Mouse (Mus musculus) liver (tissue): ENCODE measurements at regions not wholly inside any gene's neighbourhood (a gene's known extent, or its start where the extent isn't known, plus 50 kb on each side); places are given as distances from the start of the nearest gene placed in this dataset.

Experiments used
- DNase-seq: peaks from one replicate; pipeline ENCODE4 v3.0.0-alpha.2; 2020; ENCODE audit warnings: mixed read lengths

DNA sequence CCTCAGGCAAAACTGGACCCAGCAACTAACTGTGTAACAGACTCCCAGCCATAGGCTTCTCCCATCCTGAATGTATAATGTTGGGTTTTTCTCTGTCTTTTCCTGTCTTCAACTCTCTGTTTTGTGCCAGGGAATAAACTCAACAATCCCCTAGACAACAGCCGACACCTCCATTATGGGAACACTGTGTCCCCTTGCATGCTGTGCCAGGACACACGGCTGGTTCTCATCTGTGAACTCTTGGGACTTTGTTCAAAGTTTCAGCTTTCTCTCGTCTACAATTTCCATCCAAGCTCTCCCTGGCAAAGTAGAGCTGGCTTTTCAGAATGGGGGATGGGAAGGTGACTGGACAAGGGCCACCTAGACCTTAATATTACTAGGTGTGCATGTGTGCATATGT lies 56.1 kb upstream of the Kcng1 start:
- DNase-seq, result no peak

DNA sequence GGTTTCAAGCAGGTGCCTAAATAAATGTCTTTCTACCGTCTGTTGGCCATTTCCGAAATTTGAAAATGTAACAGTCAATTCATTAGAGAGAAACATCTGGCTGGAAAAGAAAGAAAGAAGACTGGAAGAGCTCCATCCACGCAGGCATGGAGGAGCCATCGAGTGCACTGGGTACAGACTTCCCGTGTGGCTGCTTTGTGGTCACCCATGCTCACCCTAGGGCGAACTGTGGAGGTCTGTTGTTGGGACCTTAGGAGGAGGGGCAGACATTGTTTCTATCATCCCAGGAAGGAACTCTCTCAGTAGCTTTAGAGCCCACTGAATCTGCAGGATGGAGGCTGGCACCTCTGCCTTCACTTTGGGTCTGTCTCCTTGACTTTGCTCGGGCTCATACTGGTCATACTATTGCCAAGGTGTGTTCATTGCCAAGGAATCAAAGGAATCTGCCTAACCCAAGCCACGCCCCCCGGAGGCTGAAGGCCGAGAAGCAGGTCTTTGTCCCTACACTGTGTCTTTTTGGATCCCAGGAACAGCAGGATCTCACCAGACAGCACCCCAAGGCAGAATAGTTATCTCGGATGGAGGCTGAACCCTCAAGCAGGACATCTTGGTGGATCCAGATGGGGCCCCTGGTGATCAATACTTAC lies 54.3 kb upstream of the Kcng1 start:
- no peak for DNase-seq

DNA sequence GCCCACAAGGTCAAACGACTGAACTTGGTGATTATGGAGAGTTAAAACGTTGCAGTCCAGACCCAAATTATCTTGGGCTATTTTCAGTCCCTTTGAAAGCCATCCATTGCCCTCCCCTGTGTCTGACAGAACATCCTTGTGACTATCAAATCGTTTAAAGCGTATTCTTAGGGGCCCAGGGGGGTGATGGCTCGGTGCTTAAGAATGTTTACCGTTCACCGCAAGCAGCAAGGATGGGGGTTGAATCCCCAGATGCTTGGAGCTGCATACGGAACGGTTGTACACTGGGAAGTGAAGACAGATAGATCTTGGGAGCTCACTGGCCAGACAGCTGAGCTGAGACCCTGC lies 52.7 kb upstream of the Kcng1 start:
- DNase-seq, result no peak

DNA sequence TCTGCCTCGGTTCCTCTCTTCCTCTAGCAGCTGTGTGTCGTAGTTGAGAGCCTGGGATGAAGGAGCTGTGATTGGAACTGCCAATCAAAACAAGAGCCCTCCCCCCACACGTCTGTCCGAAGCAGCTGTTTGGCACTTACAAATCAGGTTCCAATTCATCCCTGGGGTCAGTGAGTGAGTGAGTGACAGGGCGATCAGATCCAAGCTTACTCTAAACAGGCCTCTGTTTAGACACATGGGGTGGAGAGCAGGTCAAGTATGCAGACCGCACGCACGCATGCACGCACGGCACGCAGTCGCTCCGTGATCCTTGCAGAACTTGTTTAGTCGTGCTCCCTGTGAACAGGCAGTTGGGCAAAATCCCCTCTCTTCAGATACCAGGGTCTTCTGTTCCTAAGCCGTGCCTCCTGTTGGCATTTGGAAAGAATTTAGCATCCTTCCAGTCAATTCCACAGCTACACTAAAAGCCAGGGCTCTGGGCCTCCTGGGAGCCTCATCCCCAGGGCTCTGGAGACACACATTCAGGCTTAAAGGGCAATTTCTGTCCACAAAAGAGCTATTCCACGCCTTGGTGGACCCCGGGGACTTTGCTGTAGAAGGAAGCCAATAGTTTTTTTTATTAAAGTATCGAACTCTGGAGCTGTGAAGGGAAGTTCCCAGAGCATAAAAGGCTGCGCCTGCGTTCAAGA lies 52.2 kb upstream of the Kcng1 start:
- no peak for DNase-seq

DNA sequence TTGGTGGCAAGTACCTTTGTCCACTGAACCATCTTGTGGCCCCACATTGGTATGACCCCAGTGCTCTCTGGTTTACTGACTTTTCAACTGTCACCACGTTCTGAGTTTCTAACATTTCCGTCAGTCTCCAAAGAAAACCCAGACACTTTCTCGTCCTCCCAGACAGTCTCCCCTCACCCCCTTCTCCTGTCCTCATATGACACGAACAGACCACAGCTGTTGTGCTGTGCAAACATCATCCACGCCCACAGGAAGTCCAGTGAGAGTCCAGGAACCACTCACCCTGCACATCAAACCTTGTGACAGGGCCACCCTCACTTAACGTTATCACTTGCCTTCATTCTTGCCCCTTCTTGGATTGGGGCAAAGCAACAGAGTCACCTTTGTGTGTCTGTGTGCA lies 51.4 kb upstream of the Kcng1 start:
- no peak for DNase-seq
